Mouse (Mus musculus): ENCODE measurements around the gene Mgat1.

- TF ChIP-seq CTCF (IDR thresholded peaks at IDR 0.05; ENCODE audit: control insufficient read depth, insufficient read depth, insufficient read length) (no peak), MYOD1 (IDR thresholded peaks at IDR 0.05; ENCODE audit: control insufficient read depth, insufficient read length, low read depth) (no peak), MYOG (IDR thresholded peaks at IDR 0.05; ENCODE audit: control insufficient read depth, extremely low read depth, insufficient read length) (no peak), USF1 (IDR thresholded peaks at IDR 0.05; ENCODE audit: low read depth) (no peak), CEBPB (IDR thresholded peaks at IDR 0.05; ENCODE audit: low read depth) (no peak), FOSL1 (IDR thresholded peaks at IDR 0.05; ENCODE audit: insufficient read depth, low read length, poor library complexity, severe bottlenecking) (no peak)
Observed at GRCm38 (mm10) chr11:49270368-49270767, 26.4 kb downstream of the Mgat1 start.

Measured in C2C12 (cell line).